In the genomic region with DNA sequence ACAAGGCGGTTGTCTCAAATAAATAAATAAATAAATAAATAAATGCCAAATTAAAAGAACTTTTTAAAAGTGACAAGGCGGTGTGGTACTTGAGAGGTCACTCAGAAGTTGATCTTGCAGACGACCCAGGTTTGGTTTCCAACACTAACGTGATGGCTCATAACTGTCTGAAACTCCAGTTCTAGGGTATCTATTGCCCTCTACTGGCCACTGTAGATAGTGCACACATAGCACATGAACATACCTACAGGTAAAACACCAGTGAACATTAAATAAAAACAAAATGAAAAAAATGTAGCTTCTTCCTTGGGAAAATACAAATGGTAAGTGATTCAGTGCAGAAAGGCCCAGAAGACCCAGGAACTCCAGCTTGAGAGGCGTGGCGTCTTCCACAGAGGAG, we compare ENCODE assay signal across 29 mouse cellular contexts. TPM values are rescaled to one million over a fixed set of nuclear protein-coding genes. Genes with fewer than 3 reads are reported as not detected.
A peak's percentile ranks its signal among the peaks of the same experiment; 100 is the strongest.
DNase-seq lines count a peak whose midpoint lies in the region; ATAC-seq and TF ChIP-seq lines count a peak whose summit lies in the region.
"Had no signal": no experiment of that assay in that cellular context is flagged by ENCODE, and none has a peak within 500 bp of the region (broad histone marks: within the 10 kb centered on the region; RNA-seq: fewer than 3 reads in every experiment).

No protein-coding gene starts in this region.

- TF ChIP-seq CTCF in hindbrain, postnatal 0 days (IDR thresholded peaks at IDR 0.05; ENCODE audit: low read depth) = 0 out of 2 replicates have a peak, but pooled peaks have one; percentile 7
- TF ChIP-seq CTCF in lung, embryonic 14.5 days (IDR thresholded peaks at IDR 0.05; ENCODE audit: low read depth) = peak; percentile 34

- H3K9me3 ChIP-seq in hindbrain, postnatal 0 days (ENCODE audit: low read length) = no peaks in the 10 kb centered on the region
- peaks cover 6% of the 10 kb centered on the region; the same call in 1 of the 2 replicates for H3K9me3 ChIP-seq in hindbrain, embryonic 10.5 days
- peaks cover 8% of the 10 kb centered on the region; the same call in 1 of the 2 replicates for H3K9me3 ChIP-seq in lung, embryonic 14.5 days (ENCODE audit: low read depth, low read length)
- H3K9me3 ChIP-seq in ES-E14 (ENCODE audit: control insufficient read depth, insufficient read depth, low read depth, low read length) = no peaks in the 10 kb centered on the region
- no peaks in the 10 kb centered on the region for H3K9me3 ChIP-seq in hindbrain, embryonic 16.5 days (ENCODE audit: control insufficient read depth, low read length)
- H3K9me3 ChIP-seq: heart, embryonic 10.5 days; limb, embryonic 10.5 days; stomach, embryonic 15.5 days had no signal

- H3K4me1 ChIP-seq in hindbrain, postnatal 0 days (ENCODE audit: insufficient read depth, low read length) = no peaks in the 10 kb centered on the region
- H3K4me1 ChIP-seq in hindbrain, embryonic 10.5 days (replicated peaks) = no peaks in the 10 kb centered on the region
- no peaks in the 10 kb centered on the region for H3K4me1 ChIP-seq in lung, embryonic 14.5 days (ENCODE audit: insufficient read depth)
- no peaks in the 10 kb centered on the region for H3K4me1 ChIP-seq in ES-E14 (ENCODE audit: control insufficient read depth in 2 of 2, insufficient read depth in 2 of 2, low read length in 2 of 2, poor library complexity in 1 of 2)
- H3K4me1 ChIP-seq in hindbrain, embryonic 16.5 days (ENCODE audit: control insufficient read depth, insufficient read depth, low read depth, low read length) = no peaks in the 10 kb centered on the region
- H3K4me1 ChIP-seq: heart, embryonic 10.5 days; limb, embryonic 10.5 days; stomach, embryonic 15.5 days had no signal

- in situ Hi-C loops in ES-E14 (cut with MboI; ENCODE audit: low sequenced_read_pairs in 2 of 2, unreplicated experiment in 2 of 2) = no loop called here

- no peak overlapping the region for H3K4me2 ChIP-seq in hindbrain, postnatal 0 days (ENCODE audit: low read depth, low read length)
- H3K4me2 ChIP-seq in lung, embryonic 14.5 days = no peak overlapping the region
- H3K4me2 ChIP-seq in hindbrain, embryonic 16.5 days (ENCODE audit: low read length) = no peak overlapping the region
- H3K4me2 ChIP-seq: hindbrain, embryonic 14.5 days; liver, embryonic 15.5 days; stomach, embryonic 15.5 days had no signal

- no peak overlapping the region for H3K9ac ChIP-seq in hindbrain, postnatal 0 days (replicated peaks; ENCODE audit: low read length)
- H3K9ac ChIP-seq in lung, embryonic 14.5 days = no peak overlapping the region
- no peak overlapping the region for H3K9ac ChIP-seq in ES-E14 (ENCODE audit: insufficient read depth, low read depth, low read length, poor library complexity, severe bottlenecking)
- no peak overlapping the region for H3K9ac ChIP-seq in hindbrain, embryonic 16.5 days (ENCODE audit: low read depth, low read length)
- H3K9ac ChIP-seq: hindbrain, embryonic 14.5 days; liver, embryonic 15.5 days; stomach, embryonic 15.5 days had no signal

- no peak for ATAC-seq in hindbrain, postnatal 0 days
- no peak for ATAC-seq in lung, embryonic 14.5 days (ENCODE audit: insufficient read depth)
- no peak for ATAC-seq in megakaryocyte-erythroid progenitor cell, adult 5-6 weeks (replicated peaks; ENCODE audit: low FRiP score, low TSS enrichment, poor library complexity, severe bottlenecking)
- ATAC-seq in hindbrain, embryonic 16.5 days = no peak

- no peak overlapping the region for H3K4me3 ChIP-seq in hindbrain, postnatal 0 days (ENCODE audit: low read length)
- no peak overlapping the region for H3K4me3 ChIP-seq in hindbrain, embryonic 10.5 days
- no peak overlapping the region for H3K4me3 ChIP-seq in lung, embryonic 14.5 days (ENCODE audit: low read depth, low read length)
- H3K4me3 ChIP-seq in ES-E14 (ENCODE audit: insufficient read depth in 1 of 2, low read depth in 1 of 2, low read length in 2 of 2, poor library complexity in 1 of 2, severe bottlenecking in 1 of 2) = no peak overlapping the region
- no peak overlapping the region for H3K4me3 ChIP-seq in hindbrain, embryonic 16.5 days (ENCODE audit: low read length)
- H3K4me3 ChIP-seq: heart, embryonic 10.5 days; limb, embryonic 10.5 days; liver, embryonic 15.5 days; stomach, embryonic 15.5 days had no signal

- WGBS in hindbrain, postnatal 0 days = 93% methylated on average over 6 of the region's 6 CpGs
- WGBS in hindbrain, embryonic 10.5 days = 93% methylated on average over 6 of the region's 6 CpGs
- 89% methylated on average over 6 of the region's 6 CpGs for WGBS in lung, embryonic 14.5 days
- WGBS in hindbrain, embryonic 16.5 days = 91% methylated on average over 6 of the region's 6 CpGs

- no peaks in the 10 kb centered on the region for H3K27me3 ChIP-seq in hindbrain, postnatal 0 days (ENCODE audit: insufficient read depth, low read length)
- H3K27me3 ChIP-seq in hindbrain, embryonic 10.5 days (ENCODE audit: insufficient read depth, poor library complexity, severe bottlenecking) = no peaks in the 10 kb centered on the region
- no peaks in the 10 kb centered on the region for H3K27me3 ChIP-seq in lung, embryonic 14.5 days (ENCODE audit: insufficient read depth, low read length)
- no peaks in the 10 kb centered on the region for H3K27me3 ChIP-seq in hindbrain, embryonic 16.5 days (replicated peaks; ENCODE audit: control insufficient read depth, insufficient read depth, low read length)
- H3K27me3 ChIP-seq: liver, embryonic 15.5 days; stomach, embryonic 15.5 days had no signal

- H3K36me3 ChIP-seq in hindbrain, postnatal 0 days (ENCODE audit: insufficient read depth, low read length) = no peaks in the 10 kb centered on the region
- no peaks in the 10 kb centered on the region for H3K36me3 ChIP-seq in hindbrain, embryonic 10.5 days
- H3K36me3 ChIP-seq in lung, embryonic 14.5 days (ENCODE audit: insufficient read depth) = no peaks in the 10 kb centered on the region
- no peaks in the 10 kb centered on the region for H3K36me3 ChIP-seq in ES-E14 (ENCODE audit: control insufficient read depth, insufficient read depth, low read length, poor library complexity, severe bottlenecking)
- H3K36me3 ChIP-seq in hindbrain, embryonic 16.5 days (ENCODE audit: control insufficient read depth, insufficient read depth, low read length) = no peaks in the 10 kb centered on the region
- H3K36me3 ChIP-seq: heart, embryonic 10.5 days; limb, embryonic 10.5 days; stomach, embryonic 15.5 days had no signal

- no peak for DNase-seq in hindbrain, postnatal 0 days (ENCODE audit: low spot score)
- no peak for DNase-seq in hindbrain, embryonic 10.5 days (ENCODE audit: low spot score)
- no peak for DNase-seq in lung, embryonic 14.5 days
- no peak for DNase-seq in lung, postnatal 4 days
- DNase-seq in ES-E14 (ENCODE audit: low read depth, low spot score) = peak; percentile 31
- peak; percentile 19 for DNase-seq in induced T-regulatory cell, adult 2 months (ENCODE audit: low read depth)
- DNase-seq: adrenal gland, adult 8-10 months; cerebellum, postnatal 10 days; embryo, embryonic 11 days; heart, postnatal 14 days; kidney, adult 2 months; kidney, postnatal 25 days; lung, postnatal 14 days; right cerebral cortex, postnatal 25 days; thymus, adult 2 months had no signal

- H3K27ac ChIP-seq in hindbrain, postnatal 0 days = no peak overlapping the region
- H3K27ac ChIP-seq in hindbrain, embryonic 10.5 days = no peak overlapping the region
- H3K27ac ChIP-seq in lung, embryonic 14.5 days (ENCODE audit: low read depth) = no peak overlapping the region
- no peak overlapping the region for H3K27ac ChIP-seq in ES-E14 (ENCODE audit: insufficient read depth, low read depth, low read length, poor library complexity, severe bottlenecking)
- H3K27ac ChIP-seq in hindbrain, embryonic 16.5 days (ENCODE audit: low read depth, low read length) = no peak overlapping the region
- H3K27ac ChIP-seq: heart, embryonic 10.5 days; hindbrain, embryonic 14.5 days; limb, embryonic 10.5 days; liver, embryonic 15.5 days; stomach, embryonic 15.5 days had no signal

TF ChIP-seq in ES-E14, 5 proteins besides CTCF, POLR2A, EP300 and RAD21:
- TF ChIP-seq ZC3H11A (IDR thresholded peaks at IDR 0.05; ENCODE audit: borderline replicate concordance, low read depth, low read length) = no peak
- no peak for TF ChIP-seq ZNF384 (IDR thresholded peaks at IDR 0.05; ENCODE audit: low read depth, low read length)
- TF ChIP-seq CHD2 (IDR thresholded peaks at IDR 0.05; ENCODE audit: low read depth, low read length) = no peak
- no peak for TF ChIP-seq MAFK (IDR thresholded peaks at IDR 0.05; ENCODE audit: insufficient read depth, low read depth, low read length)
- TF ChIP-seq HCFC1 (IDR thresholded peaks at IDR 0.05; ENCODE audit: borderline replicate concordance, insufficient read depth, low read length) = no peak
TF ChIP-seq in ES-E14: peak in this region for 0.

RNA-seq across cellular contexts. Expression of a gene that starts 7.3 kb away (rescaled TPM):
- not detected in 2 replicates for total RNA-seq in hindbrain, postnatal 0 days (2014; rRNA removed)
- not detected in 2 replicates for polyA plus RNA-seq in hindbrain, postnatal 0 days (2015; fragmentation: Nextera tagmentation; extraction: Ambion mirVana)
- not detected in 2 replicates for polyA plus RNA-seq in hindbrain, embryonic 10.5 days (2016; fragmentation: Nextera tagmentation; extraction: Ambion mirVana)
- 0.47 TPM in 1 of 2 replicates, not detected in the other for polyA plus RNA-seq in lung, embryonic 14.5 days (2014; fragmentation: Nextera tagmentation; extraction: Ambion mirVana)
- total RNA-seq in ES-E14 (2012; rRNA removed) = not detected in 2 replicates
- not detected in 2 replicates for total RNA-seq in megakaryocyte-erythroid progenitor cell, adult 5-6 weeks (2014; fragmentation: Nextera tagmentation)
- not detected in 2 replicates for total RNA-seq in megakaryocyte-erythroid progenitor cell, adult 5-6 weeks (2017)
- polyA plus RNA-seq in hindbrain, embryonic 16.5 days (2015; fragmentation: Nextera tagmentation; extraction: Ambion mirVana) = 0.29 TPM in 1 of 2 replicates, not detected in the other
- total RNA-seq: heart, postnatal 14 days; left cerebral cortex, adult 8-10 months; midbrain, postnatal 0 days; neutrophil, adult 5-6 weeks had no signal
- polyA plus RNA-seq: C2C12; hindbrain, embryonic 14.5 days; midbrain, postnatal 0 days had no signal

RNA-seq across cellular contexts. Expression of a gene that starts 24.7 kb away (rescaled TPM):
- total RNA-seq in hindbrain, postnatal 0 days (2014; rRNA removed) = 0.18 and 0.47 TPM in 2 replicates
- polyA plus RNA-seq in hindbrain, postnatal 0 days (2015; fragmentation: Nextera tagmentation; extraction: Ambion mirVana) = 0.10 and 0.39 TPM in 2 replicates
- polyA plus RNA-seq in hindbrain, embryonic 10.5 days (2016; fragmentation: Nextera tagmentation; extraction: Ambion mirVana) = 0.04 TPM in 1 of 2 replicates, not detected in the other
- 8.9 and 11.8 TPM in 2 replicates for polyA plus RNA-seq in lung, embryonic 14.5 days (2014; fragmentation: Nextera tagmentation; extraction: Ambion mirVana)
- not detected in 2 replicates for total RNA-seq in ES-E14 (2012; rRNA removed)
- total RNA-seq in megakaryocyte-erythroid progenitor cell, adult 5-6 weeks (2014; fragmentation: Nextera tagmentation) = not detected in 2 replicates
- total RNA-seq in megakaryocyte-erythroid progenitor cell, adult 5-6 weeks (2017) = not detected in 2 replicates
- not detected in 2 replicates for polyA plus RNA-seq in hindbrain, embryonic 16.5 days (2015; fragmentation: Nextera tagmentation; extraction: Ambion mirVana)
- total RNA-seq: adrenal gland, adult 8-10 months; gastrocnemius, adult 18-20 months; gastrocnemius, postnatal 4 days; heart, postnatal 14 days; neutrophil, adult 5-6 weeks had no signal
- polyA plus RNA-seq: C2C12; embryonic facial prominence, embryonic 14.5 days had no signal

Comparison
In these comparisons a context has a peak if more than half of its experiments do, and no peak if none do; other contexts are left out.
1. DNase-seq: peak in ES-E14 (single experiment) and induced T-regulatory cell, adult 2 months (single experiment); none in hindbrain, postnatal 0 days (single experiment), hindbrain, embryonic 10.5 days (single experiment), lung, embryonic 14.5 days (single experiment) and lung, postnatal 4 days (0 of 2).